Mouse (Mus musculus): ENCODE data around the gene Acsl5. TPM values are rescaled to one million over a fixed set of nuclear protein-coding genes. Genes with fewer than 3 reads are reported as not detected.
A peak's percentile ranks its signal among the peaks of the same experiment; 100 is the strongest.

Acsl5 gene
- 34.4 and 53.2 TPM in 2 replicates for polyA plus RNA-seq (2012; rRNA removed)

DNA sequence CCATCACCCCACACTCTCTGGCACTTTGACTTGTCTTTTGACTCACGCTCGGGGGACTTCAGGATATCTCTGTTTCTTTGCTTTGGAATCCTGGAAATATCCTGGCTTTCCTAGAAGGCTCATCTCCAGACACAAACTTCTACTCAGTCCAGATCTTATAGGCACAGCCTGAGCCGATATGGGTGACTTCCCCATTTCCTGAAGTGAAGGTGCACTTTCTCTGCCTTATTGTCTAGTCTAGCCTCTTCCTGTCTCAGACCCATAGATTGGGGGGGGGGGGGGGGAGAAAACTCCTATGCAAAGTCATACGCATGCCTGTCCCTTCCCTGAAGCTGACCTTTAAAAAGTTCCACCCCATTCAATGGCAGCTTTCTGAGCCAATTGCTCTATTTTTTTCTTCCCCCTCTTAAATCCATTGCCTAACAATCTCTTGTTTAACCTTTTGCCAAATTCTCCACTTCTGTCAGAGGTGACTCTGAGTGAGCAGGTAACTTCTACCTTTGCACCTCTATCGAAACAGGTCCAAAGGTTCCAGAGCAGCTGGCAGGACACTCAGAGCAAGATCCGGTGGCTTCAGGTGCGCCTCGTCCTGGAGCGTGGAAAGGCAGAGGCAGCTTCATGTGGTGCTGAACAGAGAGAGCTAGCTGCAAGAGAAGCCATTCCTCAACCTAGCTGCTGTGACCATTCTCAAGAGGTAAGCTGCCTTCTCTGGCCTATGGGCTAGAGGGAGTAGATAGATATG is at the start of gene Acsl5:
Gene Acsl5, plus strand, starts transcription at position 556 of the 742 bp plus-strand sequence.
- Histone ChIP-seq H3K4me3 (replicated peaks; ENCODE audit: extremely low read depth, low read depth, low read length) (peak within 1 kb of the TSS; percentile 33), H3K4me1 (ENCODE audit: control insufficient read depth, insufficient read depth, low read length) (peaks cover 4% of the 10 kb centered on the region; the same call in 1 of the 2 replicates)
- WGBS, result 80% methylated on average over 9 of the region's 9 CpGs
- TF ChIP-seq CTCF (IDR thresholded peaks at IDR 0.05; ENCODE audit: insufficient read depth, low read length) (no peak), POLR2A (IDR thresholded peaks at IDR 0.05; ENCODE audit: borderline replicate concordance, extremely low read depth, low read depth, low read length) (no peak)
- no peak for DNase-seq

DNA sequence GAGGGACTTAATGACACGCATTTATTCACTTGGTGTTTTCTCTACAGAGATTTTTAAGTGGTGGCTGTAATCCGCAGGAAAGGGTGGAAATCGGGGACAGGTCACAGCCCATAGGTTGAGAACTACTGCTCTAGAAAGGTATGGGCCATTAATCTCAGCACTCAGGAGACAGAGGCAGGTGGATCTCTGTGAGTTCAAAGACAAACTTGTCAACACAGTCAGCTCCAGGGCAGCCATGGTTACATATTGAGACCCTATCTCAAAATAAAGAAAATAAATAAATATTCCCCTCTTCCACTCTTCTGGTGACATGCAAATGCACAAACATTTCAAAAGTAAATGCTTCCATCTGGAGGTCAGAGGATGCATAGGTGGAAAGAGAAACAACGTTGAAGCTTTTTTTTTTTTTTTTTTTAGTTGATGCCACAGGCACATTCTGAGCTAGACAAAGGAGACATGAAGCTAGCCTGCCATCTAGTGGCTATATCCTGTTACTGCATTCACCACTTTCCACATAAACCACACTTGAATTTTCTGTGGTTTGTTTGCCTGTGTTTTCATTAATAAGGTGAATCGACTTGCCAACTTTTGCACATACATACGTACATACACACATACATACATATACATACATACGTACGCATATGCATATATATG is 45.1 kb upstream of the Acsl5 start:
- Histone ChIP-seq H3K4me1 (ENCODE audit: control insufficient read depth, insufficient read depth, low read length) (no peaks in the 10 kb centered on the region), H3K4me3 (replicated peaks; ENCODE audit: extremely low read depth, low read depth, low read length) (no peak overlapping the region)
- DNase-seq, result no peak
- 35% methylated on average over 8 of the region's 8 CpGs for WGBS
- no peak for TF ChIP-seq POLR2A (IDR thresholded peaks at IDR 0.05; ENCODE audit: borderline replicate concordance, extremely low read depth, low read depth, low read length)
- TF ChIP-seq CTCF (IDR thresholded peaks at IDR 0.05; ENCODE audit: insufficient read depth, low read length), result peak; percentile 28; the same call in 1 of the 2 replicates

DNA sequence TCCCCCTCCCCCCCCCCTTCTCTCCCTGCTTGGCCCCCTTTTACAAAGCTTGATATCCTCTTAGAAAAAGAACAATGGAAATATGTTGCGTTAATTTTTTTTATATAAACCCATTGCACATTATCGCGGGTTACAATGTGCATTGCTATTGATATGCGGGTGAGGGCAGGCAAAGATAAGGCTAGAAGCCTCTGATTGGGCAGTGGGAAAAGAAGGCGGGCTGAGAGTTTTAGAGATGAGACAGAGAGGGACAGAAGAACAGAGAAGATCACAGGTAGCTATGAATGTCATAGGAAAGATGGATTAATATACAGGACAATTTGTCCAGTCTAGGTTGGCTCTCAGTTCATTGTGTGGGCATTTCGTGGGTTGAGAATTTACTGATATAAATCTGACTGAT is 44.5 kb upstream of the Acsl5 start:
- 54% methylated on average over 6 of the region's 6 CpGs for WGBS

DNA sequence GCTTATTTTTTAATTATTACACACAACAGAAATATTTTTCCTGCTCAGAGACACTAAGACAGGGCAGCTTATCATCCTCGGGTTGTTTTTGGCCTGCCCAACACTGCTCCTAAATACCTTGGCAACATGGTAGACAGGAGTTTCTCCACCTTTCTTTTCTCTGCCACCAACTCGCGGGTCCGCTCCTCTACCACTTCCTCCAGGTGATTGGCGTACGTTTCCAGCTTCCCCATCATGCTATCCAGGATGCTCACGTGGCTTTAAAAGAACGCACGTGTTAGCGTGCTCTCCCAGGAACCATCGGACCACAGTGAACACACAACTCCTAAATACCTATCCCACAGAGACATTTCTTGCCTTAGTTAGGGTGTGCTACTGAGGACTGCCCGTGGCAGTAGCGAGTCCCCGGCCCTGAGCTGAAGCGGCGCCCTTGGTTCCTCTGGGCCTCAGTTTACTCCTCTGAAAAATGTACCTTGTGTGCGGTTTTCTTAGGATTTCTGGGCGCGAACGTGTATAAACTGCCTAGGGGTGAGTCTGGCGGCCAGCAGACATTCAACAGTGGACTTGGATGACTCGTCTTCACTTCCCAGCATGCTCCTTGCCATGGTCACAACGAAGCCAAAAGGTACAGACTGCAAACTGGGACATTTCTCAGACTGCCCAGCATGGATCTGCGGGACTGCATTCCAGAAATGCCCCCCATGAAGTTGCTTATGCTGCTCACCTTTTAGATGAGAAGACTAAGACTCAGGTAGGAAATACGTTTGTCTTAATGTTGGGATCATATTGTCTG is 43.8 kb upstream of the Acsl5 start:
- TF ChIP-seq CTCF (IDR thresholded peaks at IDR 0.05; ENCODE audit: insufficient read depth, low read length) (no peak), POLR2A (IDR thresholded peaks at IDR 0.05; ENCODE audit: borderline replicate concordance, extremely low read depth, low read depth, low read length) (no peak)
- Histone ChIP-seq H3K4me3 (replicated peaks; ENCODE audit: extremely low read depth, low read depth, low read length) (no peak overlapping the region), H3K4me1 (ENCODE audit: control insufficient read depth, insufficient read depth, low read length) (peaks cover 2% of the 10 kb centered on the region; the same call in 1 of the 2 replicates)
- WGBS, result 56% methylated on average over 25 of the region's 25 CpGs
- DNase-seq, result no peak

More for the DNA sequence above, 44.5 kb upstream of the Acsl5 start:
- DNase-seq, result no peak
- TF ChIP-seq CTCF (IDR thresholded peaks at IDR 0.05; ENCODE audit: insufficient read depth, low read length), result no peak
- TF ChIP-seq POLR2A (IDR thresholded peaks at IDR 0.05; ENCODE audit: borderline replicate concordance, extremely low read depth, low read depth, low read length), result no peak
- H3K4me1 ChIP-seq (ENCODE audit: control insufficient read depth, insufficient read depth, low read length), result no peaks in the 10 kb centered on the region
- H3K4me3 ChIP-seq (replicated peaks; ENCODE audit: extremely low read depth, low read depth, low read length), result no peak overlapping the region

DNA sequence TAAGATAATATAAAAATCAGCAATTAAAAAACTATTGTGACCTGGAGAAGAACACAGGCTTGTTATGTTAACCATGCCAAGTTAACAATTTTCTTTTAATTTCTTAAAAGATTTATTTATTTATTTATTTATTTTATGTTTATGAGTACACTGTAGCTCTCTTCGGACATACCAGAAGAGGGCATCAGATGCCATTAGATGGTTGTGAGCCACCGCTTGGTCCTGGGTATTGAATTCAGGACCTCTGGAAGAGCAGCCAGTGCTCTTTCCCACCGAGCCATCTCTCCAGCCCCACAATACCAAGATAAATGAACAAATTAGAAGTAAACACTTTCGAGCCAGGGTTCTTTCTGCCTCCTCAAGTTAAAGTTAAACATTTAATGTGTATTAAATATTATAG is 43.1 kb upstream of the Acsl5 start:
- H3K4me1 ChIP-seq (ENCODE audit: control insufficient read depth, insufficient read depth, low read length), result peaks cover 2% of the 10 kb centered on the region; the same call in 1 of the 2 replicates
- H3K4me3 ChIP-seq (replicated peaks; ENCODE audit: extremely low read depth, low read depth, low read length), result no peak overlapping the region
- 55% methylated on average over 4 of the region's 4 CpGs for WGBS
- DNase-seq, result no peak
- TF ChIP-seq CTCF (IDR thresholded peaks at IDR 0.05; ENCODE audit: insufficient read depth, low read length), result no peak
- no peak for TF ChIP-seq POLR2A (IDR thresholded peaks at IDR 0.05; ENCODE audit: borderline replicate concordance, extremely low read depth, low read depth, low read length)

DNA sequence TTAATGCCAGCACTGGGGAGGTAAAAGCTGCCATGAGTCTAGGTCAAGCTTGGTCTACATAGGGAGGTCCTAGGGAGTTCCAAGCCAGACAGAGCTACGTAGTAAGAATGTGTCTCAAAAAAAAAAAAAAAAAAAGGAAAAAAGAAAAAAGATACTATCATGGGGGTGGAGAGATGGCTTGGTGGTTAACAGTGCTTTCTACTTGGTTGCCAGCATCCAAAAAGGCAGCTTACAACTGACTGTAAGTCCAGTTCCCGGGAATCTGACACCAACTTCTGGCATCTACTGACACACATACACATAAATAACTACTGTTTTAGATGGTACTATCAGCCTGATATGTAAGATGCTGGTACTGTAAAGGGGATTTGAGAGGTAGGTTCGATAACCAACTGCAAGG is 42.7 kb upstream of the Acsl5 start:
- Histone ChIP-seq H3K4me1 (ENCODE audit: control insufficient read depth, insufficient read depth, low read length) (peaks cover 2% of the 10 kb centered on the region; the same call in 1 of the 2 replicates), H3K4me3 (replicated peaks; ENCODE audit: extremely low read depth, low read depth, low read length) (no peak overlapping the region)
- DNase-seq, result no peak
- TF ChIP-seq POLR2A (IDR thresholded peaks at IDR 0.05; ENCODE audit: borderline replicate concordance, extremely low read depth, low read depth, low read length), result no peak
- TF ChIP-seq CTCF (IDR thresholded peaks at IDR 0.05; ENCODE audit: insufficient read depth, low read length), result no peak
- WGBS, result 75% methylated on average over 3 of the region's 3 CpGs

DNA sequence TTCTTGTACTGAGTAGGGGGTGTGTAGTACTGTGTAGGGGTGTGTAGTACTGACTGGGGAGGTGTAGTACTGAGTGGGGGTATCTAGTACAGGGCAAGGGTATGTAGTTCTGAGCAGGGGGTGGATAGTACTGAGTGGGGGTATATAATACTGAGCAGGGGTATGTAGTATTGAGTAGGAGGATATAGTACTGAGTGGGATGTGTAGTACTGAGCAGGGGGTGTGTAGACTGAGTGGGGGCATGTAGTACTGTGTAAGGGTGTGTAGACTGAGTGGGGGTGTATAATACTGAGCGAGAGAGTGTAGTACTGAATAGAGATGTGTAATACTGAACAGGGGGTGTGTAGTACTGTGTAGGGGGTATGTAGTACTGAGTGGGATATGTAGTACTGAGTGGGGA is 40.0 kb upstream of the Acsl5 start:
- Histone ChIP-seq H3K4me1 (ENCODE audit: control insufficient read depth, insufficient read depth, low read length) (peaks cover 2% of the 10 kb centered on the region; the same call in 1 of the 2 replicates), H3K4me3 (replicated peaks; ENCODE audit: extremely low read depth, low read depth, low read length) (no peak overlapping the region)
- no peak for TF ChIP-seq CTCF (IDR thresholded peaks at IDR 0.05; ENCODE audit: insufficient read depth, low read length)
- TF ChIP-seq POLR2A (IDR thresholded peaks at IDR 0.05; ENCODE audit: borderline replicate concordance, extremely low read depth, low read depth, low read length), result no peak
- 87% methylated on average over 1 of the region's 1 CpGs for WGBS
- no peak for DNase-seq

DNA sequence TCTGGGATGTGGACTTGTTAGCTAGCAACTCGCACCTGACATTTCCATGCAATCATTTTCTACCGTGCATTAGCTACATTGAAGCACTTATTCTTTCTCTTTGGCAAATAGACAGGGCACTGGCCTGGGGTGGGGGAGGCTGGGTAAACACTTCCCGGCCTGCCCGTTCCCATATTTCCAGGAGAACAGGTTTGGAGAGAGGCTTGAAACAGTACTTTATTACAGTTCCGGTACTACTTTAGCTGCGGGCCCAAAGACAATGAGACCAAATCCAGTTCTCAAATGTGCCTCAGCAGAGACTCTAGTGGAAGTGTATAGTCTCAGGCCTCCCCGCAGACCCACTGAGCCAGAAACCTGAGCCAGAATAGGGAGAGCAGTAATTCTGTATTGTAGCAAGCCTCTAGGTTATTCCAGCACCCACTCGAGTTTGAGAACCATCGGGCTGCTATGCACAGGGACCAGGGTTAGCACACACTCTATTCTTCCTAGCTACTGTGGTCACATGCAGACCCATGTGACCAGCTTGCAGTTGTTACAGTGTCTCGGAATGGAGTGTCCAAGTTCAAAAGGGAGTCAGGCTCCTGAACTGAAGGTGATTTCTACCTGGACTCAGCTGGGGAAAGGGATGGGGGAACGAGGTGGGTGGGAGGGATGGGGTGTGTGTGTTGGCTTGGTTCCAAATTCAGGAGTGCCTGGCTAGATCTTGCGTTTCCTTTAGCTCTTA is 38.0 kb upstream of the Acsl5 start:
- TF ChIP-seq CTCF (IDR thresholded peaks at IDR 0.05; ENCODE audit: insufficient read depth, low read length) (no peak), POLR2A (IDR thresholded peaks at IDR 0.05; ENCODE audit: borderline replicate concordance, extremely low read depth, low read depth, low read length) (no peak)
- 63% methylated on average over 12 of the region's 12 CpGs for WGBS

DNA sequence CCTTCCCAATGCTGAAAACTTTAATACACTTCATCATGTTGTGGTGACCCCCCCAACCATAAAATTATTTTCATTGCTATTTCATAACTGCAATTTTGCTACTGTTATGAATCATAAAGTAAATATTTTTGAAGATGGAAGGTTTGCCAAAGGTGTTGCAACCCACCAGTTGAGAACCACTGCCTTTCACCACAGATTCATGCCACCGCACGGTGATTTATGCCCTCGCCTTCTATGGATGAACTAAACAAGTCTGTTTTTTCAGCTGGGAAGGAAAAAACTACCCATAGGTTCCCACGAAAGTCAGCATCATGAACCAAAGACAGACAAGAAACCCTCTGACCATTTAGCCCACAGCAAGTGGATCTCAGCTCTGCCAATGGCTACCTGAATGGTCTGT is 34.9 kb upstream of the Acsl5 start:
- Histone ChIP-seq H3K4me1 (ENCODE audit: control insufficient read depth, insufficient read depth, low read length) (peaks cover 9% of the 10 kb centered on the region), H3K4me3 (replicated peaks; ENCODE audit: extremely low read depth, low read depth, low read length) (no peak overlapping the region)
- 65% methylated on average over 4 of the region's 4 CpGs for WGBS
- TF ChIP-seq CTCF (IDR thresholded peaks at IDR 0.05; ENCODE audit: insufficient read depth, low read length) (no peak), POLR2A (IDR thresholded peaks at IDR 0.05; ENCODE audit: borderline replicate concordance, extremely low read depth, low read depth, low read length) (no peak)
- no peak for DNase-seq

More for the DNA sequence above, 38.0 kb upstream of the Acsl5 start:
- peak; percentile 52 for DNase-seq
- no peak overlapping the region for H3K4me3 ChIP-seq (replicated peaks; ENCODE audit: extremely low read depth, low read depth, low read length)
- peaks cover 7% of the 10 kb centered on the region for H3K4me1 ChIP-seq (ENCODE audit: control insufficient read depth, insufficient read depth, low read length)
